Mouse (Mus musculus): ENCODE measurements at regions not wholly inside any gene's neighbourhood (a gene's known extent, or its start where the extent isn't known, plus 50 kb on each side); places are given as distances from the start of the nearest gene placed in this dataset.

DNA sequence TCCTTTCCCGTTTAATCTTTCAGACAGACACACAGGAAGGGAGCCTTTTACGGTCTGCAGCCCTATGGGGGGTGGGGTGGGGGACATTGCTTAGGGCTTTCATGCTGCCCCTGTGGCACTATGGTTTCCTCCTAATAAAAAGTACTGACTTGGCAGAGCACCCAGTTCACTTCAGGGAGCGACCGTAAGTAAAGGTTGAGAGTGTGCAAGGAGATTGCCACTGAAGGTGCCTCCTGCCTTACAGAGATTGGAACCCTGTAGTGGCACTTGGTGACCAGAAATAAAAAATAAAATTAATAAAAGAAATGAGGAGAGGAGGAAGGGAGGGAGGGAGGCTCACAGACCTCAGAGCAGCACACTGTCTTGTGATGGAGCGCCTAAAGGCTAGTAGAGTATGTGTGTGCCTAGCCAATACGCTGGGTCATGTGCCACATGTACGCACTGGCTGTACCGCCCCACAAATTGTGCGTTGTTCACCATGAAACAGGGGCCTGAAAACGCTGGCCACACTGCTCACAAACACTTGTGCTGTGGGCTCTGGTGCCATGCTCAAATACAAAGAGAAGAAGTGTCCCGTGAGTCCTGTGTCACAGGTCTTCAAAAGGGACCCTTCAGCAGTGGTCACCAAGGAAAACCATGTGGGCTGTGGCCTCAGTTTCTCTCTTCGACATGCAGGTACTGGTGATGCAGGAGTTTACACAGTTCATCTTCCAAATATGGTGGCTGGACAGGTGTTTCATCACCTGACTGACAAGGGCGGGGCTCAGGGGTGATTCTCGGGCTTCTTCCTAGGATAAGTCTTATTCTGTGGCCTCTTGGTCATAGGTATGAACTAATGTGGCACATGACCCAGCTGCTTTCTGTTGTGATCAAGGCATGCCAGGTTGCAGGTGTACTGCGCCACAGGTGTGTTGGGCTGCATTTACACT lies 250.5 kb upstream of the Irx4 start:
- TF ChIP-seq POLR2A (IDR thresholded peaks at IDR 0.05; ENCODE audit: low read depth, low read length) (no peak), CTCF (IDR thresholded peaks at IDR 0.05; ENCODE audit: borderline replicate concordance, insufficient read depth, low read length) (no peak)
- H3K27ac ChIP-seq (ENCODE audit: insufficient read depth, low read length), result no peak overlapping the region
- no peak overlapping the region for H3K4me3 ChIP-seq (ENCODE audit: insufficient read depth, low read length)
- no peaks in the 10 kb centered on the region for H3K4me1 ChIP-seq (ENCODE audit: control insufficient read depth, insufficient read depth, low read length)

- Histone ChIP-seq H3K4me1 (ENCODE audit: control insufficient read depth, insufficient read depth, low read length) (no peaks in the 10 kb centered on the region), H3K27ac (ENCODE audit: insufficient read depth, low read length) (no peak overlapping the region), H3K4me3 (ENCODE audit: insufficient read depth, low read length) (no peak overlapping the region)
- TF ChIP-seq CTCF (IDR thresholded peaks at IDR 0.05; ENCODE audit: borderline replicate concordance, insufficient read depth, low read length) (no peak), POLR2A (IDR thresholded peaks at IDR 0.05; ENCODE audit: low read depth, low read length) (no peak)
Measured at GRCm38 (mm10) chr13:73019181-73019580, 241.1 kb upstream of the Irx4 start.

DNA sequence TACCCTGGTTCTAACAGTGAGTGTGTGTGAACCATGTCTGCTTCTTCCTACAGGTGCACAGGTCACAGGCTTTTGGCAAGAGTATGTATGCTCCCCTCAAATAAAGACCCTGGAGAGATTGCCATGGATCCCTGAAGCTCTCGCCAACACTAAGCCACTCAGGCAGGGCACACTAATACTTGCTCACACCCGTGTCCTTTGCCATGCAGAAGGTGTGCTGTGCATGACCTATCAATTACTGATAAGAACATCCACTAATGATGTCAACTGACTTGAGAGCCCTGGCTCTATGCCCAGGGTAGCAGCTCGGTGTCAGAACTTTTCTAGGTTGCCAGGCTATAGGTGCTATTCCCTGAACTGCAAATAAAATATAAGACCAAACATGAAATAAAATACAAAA lies 229.1 kb upstream of the Irx4 start:
- Histone ChIP-seq H3K27ac (ENCODE audit: insufficient read depth, low read length) (no peak overlapping the region), H3K4me3 (ENCODE audit: insufficient read depth, low read length) (no peak overlapping the region), H3K4me1 (ENCODE audit: control insufficient read depth, insufficient read depth, low read length) (no peaks in the 10 kb centered on the region)
- TF ChIP-seq POLR2A (IDR thresholded peaks at IDR 0.05; ENCODE audit: low read depth, low read length), result no peak
- no peak for TF ChIP-seq CTCF (IDR thresholded peaks at IDR 0.05; ENCODE audit: borderline replicate concordance, insufficient read depth, low read length)

- H3K4me3 ChIP-seq (ENCODE audit: insufficient read depth, low read length), result no peak overlapping the region
- TF ChIP-seq POLR2A (IDR thresholded peaks at IDR 0.05; ENCODE audit: low read depth, low read length) (no peak), CTCF (IDR thresholded peaks at IDR 0.05; ENCODE audit: borderline replicate concordance, insufficient read depth, low read length) (peak; percentile 90)
- H3K4me1 ChIP-seq (ENCODE audit: control insufficient read depth, insufficient read depth, low read length), result no peaks in the 10 kb centered on the region
- H3K27ac ChIP-seq (ENCODE audit: insufficient read depth, low read length), result no peak overlapping the region
Measured at GRCm38 (mm10) chr13:73033055-73033454, 227.2 kb upstream of the Irx4 start.

DNA sequence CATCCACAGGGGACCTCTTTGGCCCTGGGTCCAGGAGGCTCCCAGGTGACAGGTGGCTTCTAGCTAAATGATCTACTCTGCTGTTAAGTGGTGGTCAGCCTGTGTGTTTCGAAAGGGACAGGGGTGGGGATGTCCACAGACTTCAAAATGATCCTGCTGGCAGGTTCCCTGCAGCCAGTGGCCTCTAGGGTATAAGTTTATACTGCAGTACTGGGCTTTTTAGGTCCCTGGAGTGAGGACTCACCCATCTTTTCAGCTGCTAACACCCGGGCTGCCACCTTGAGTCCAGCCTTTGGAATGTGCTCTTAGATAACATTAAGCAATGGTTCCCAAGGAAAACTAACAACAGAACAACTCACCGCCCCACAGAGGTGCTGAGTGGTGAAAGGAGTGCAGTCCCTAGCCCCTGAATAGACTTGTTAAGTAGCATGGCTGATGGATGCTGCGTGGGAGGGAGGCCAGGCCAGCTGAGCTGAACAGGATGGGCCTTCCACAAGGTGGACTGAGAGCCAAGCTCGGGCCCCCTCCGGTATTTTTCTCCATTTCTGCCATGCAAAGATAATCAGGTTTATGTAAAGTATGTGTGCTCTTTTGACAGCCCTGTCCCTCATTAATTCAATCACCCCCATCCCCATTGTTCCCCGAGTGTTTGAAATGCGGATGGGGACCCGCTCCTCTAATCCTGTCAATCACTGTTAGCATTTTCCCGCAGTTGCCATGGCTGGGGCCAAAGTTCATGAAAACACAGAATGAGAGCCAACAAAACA lies 226.0 kb upstream of the Irx4 start:
- no peak overlapping the region for H3K4me3 ChIP-seq (ENCODE audit: insufficient read depth, low read length)
- no peaks in the 10 kb centered on the region for H3K4me1 ChIP-seq (ENCODE audit: control insufficient read depth, insufficient read depth, low read length)
- TF ChIP-seq POLR2A (IDR thresholded peaks at IDR 0.05; ENCODE audit: low read depth, low read length) (no peak), CTCF (IDR thresholded peaks at IDR 0.05; ENCODE audit: borderline replicate concordance, insufficient read depth, low read length) (no peak)
- H3K27ac ChIP-seq (ENCODE audit: insufficient read depth, low read length), result no peak overlapping the region

- Histone ChIP-seq H3K4me3 (ENCODE audit: insufficient read depth, low read length) (no peak overlapping the region), H3K27ac (ENCODE audit: insufficient read depth, low read length) (no peak overlapping the region), H3K4me1 (ENCODE audit: control insufficient read depth, insufficient read depth, low read length) (no peaks in the 10 kb centered on the region)
- TF ChIP-seq POLR2A (IDR thresholded peaks at IDR 0.05; ENCODE audit: low read depth, low read length) (no peak), CTCF (IDR thresholded peaks at IDR 0.05; ENCODE audit: borderline replicate concordance, insufficient read depth, low read length) (no peak)
Measured at GRCm38 (mm10) chr13:73034886-73035285, 225.4 kb upstream of the Irx4 start.

DNA sequence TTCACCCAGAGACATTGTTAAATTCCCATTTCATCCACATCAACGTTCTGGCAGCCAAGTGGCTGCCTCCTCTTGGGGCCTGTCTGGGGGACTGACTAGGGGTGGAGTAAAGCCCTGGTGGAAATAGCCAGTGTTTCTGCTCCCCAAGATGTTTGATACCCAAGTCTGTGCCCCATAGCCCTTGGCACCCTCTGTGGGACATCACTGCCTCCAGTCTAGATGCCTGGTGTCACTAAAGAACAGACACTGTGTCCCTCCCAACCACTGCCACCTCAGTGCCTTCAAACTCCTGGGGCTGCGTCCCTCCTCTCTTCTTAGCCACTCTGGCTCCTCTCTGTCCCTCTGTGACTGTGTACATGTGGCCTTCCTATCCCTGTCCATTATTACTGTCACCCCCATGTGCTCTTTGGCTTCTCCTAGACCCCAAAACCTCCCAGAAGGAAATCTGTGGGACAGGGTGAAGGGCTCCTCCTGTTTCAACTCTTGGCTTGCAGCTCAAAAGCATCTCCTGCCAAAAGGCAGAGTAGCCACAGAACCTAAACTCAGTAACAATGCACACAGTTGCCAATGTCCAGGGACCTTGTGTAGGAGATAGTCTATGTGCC lies 224.8 kb upstream of the Irx4 start:
- TF ChIP-seq CTCF (IDR thresholded peaks at IDR 0.05; ENCODE audit: borderline replicate concordance, insufficient read depth, low read length) (no peak), POLR2A (IDR thresholded peaks at IDR 0.05; ENCODE audit: low read depth, low read length) (no peak)
- no peaks in the 10 kb centered on the region for H3K4me1 ChIP-seq (ENCODE audit: control insufficient read depth, insufficient read depth, low read length)
- no peak overlapping the region for H3K27ac ChIP-seq (ENCODE audit: insufficient read depth, low read length)

GRCm38 (mm10) chr13:73039731-73040130 lies 220.5 kb upstream of the Irx4 start:
- Histone ChIP-seq H3K4me3 (ENCODE audit: insufficient read depth, low read length) (no peak overlapping the region), H3K27ac (ENCODE audit: insufficient read depth, low read length) (no peak overlapping the region), H3K4me1 (ENCODE audit: control insufficient read depth, insufficient read depth, low read length) (no peaks in the 10 kb centered on the region)
- TF ChIP-seq POLR2A (IDR thresholded peaks at IDR 0.05; ENCODE audit: low read depth, low read length), result no peak

More for the DNA sequence above, 224.8 kb upstream of the Irx4 start:
- H3K4me3 ChIP-seq (ENCODE audit: insufficient read depth, low read length), result no peak overlapping the region

DNA sequence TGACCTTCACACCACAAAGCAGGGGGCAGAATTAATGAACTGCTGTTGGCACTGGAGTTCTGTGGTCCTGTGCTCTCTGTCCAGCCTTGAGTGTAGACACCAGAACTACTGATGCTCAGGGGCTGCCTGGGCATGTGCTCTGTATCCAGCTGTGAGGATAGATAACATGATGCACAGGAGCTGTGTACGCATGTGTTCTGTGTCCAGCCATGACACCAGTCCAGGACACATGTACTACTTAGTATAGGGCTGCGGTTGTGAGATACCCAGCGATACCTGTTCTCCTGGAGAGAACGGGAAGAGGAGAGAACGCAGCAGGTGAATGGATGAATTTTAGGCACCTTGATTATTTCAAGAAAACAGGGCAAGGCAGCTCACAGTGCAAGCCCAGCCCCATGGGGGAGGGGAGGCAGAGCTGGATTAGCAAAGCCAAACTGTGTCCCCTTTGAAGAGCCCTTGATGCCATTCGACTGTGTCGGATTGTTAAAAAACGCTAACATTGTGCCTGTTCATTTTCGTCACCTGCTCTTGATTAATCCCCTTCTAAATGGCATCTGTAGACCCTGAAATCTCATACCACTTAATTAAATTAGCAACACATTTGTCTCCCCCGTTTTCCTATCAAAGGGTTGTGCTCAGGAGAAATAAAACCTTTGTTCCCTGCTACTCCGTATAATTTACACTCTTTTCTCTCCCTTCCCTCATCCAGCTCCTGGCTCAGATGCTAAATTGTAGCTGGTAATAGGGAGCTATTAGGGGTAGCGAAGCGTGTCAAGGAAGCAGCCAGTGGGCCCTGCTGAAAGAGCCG lies 218.8 kb upstream of the Irx4 start:
- H3K27ac ChIP-seq (ENCODE audit: insufficient read depth, low read length), result no peak overlapping the region
- no peak overlapping the region for H3K4me3 ChIP-seq (ENCODE audit: insufficient read depth, low read length)
- no peaks in the 10 kb centered on the region for H3K4me1 ChIP-seq (ENCODE audit: control insufficient read depth, insufficient read depth, low read length)
- TF ChIP-seq CTCF (IDR thresholded peaks at IDR 0.05; ENCODE audit: borderline replicate concordance, insufficient read depth, low read length), result no peak
- no peak for TF ChIP-seq POLR2A (IDR thresholded peaks at IDR 0.05; ENCODE audit: low read depth, low read length)
